Mouse (Mus musculus): ENCODE results near the gene Hdac7.

DNA sequence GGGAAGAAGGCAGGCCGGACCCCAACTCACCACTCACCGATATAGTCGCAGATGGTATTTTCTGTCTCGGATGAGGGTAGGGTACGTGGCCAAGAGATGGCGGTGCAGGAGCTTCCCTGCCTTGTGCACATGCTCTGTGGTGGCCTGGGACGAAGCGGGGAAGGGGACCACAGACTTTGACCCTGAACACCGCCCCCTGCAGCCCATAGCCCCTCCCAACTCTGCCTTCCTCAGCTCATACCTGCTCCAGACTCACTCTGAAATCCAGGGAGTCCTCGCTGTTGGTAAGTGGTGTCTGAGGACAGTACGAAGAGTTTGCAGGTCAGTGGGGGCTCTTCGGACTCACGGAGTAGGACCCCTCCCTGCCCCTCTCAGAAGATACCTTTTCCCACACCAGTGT is 82.9 kb downstream of the Hdac7 start:
- TF ChIP-seq CTCF (IDR thresholded peaks at IDR 0.05; ENCODE audit: low read depth) (0 out of 2 replicates have a peak, but pooled peaks have one; percentile 5), EP300 (IDR thresholded peaks at IDR 0.05; ENCODE audit: low read depth) (no peak)

All from liver, embryonic 14.5 days (tissue).